ENCODE assay signal across 8 mouse cellular contexts in the genomic region with DNA sequence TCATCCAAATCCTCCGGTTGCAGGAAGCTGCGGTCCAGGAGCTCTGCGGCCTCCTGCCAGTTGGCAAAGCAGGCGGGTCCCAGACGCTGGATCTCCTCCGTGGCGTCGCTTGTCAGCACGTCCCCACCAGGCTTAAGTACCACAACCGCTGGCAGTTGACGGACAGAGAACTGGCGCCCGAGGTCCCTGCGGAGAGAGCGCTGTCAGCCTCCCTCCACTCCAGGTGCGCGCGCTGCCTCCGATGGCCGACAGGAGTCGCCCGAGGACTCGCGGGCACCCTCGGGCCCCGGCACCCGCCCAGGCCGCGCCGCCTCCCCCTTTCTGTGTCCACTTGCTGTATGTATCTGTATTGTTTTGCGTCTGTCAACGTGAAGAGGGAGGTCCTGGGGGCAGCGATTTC. TPM values are rescaled to one million over a fixed set of nuclear protein-coding genes. Genes with fewer than 3 reads are reported as not detected.
DNase-seq lines count a peak whose midpoint lies in the region; ATAC-seq and TF ChIP-seq lines count a peak whose summit lies in the region.

No protein-coding gene starts in this region.

- peak; percentile 77 for ATAC-seq in heart, postnatal 0 days (ENCODE audit: insufficient read depth, low read depth)
- peak; percentile 44 for ATAC-seq in lung, embryonic 16.5 days (ENCODE audit: low read depth)

- peak; percentile 74 for DNase-seq in CD4-positive helper T cell, adult 2 months (ENCODE audit: low read depth, low spot score)
- DNase-seq in brain, adult 2 months (ENCODE audit: low read depth, low spot score) = peak; percentile 63
- DNase-seq in forebrain, embryonic 10.5 days (ENCODE audit: extremely low spot score, low spot score) = peak; percentile 70
- DNase-seq in heart, postnatal 0 days (ENCODE audit: low spot score) = peak; percentile 57
- DNase-seq in kidney, postnatal 25 days = peak; percentile 88 to 89
- DNase-seq in thymus, adult 2 months = peak; percentile 87

- H3K4me1 ChIP-seq in forebrain, embryonic 10.5 days = peaks cover 22% of the 10 kb centered on the region
- 0 out of 2 replicates have a peak, but pooled peaks cover 8% of the 10 kb centered on the region for H3K4me1 ChIP-seq in heart, postnatal 0 days (ENCODE audit: control insufficient read depth, insufficient read depth)
- peaks cover 7% of the 10 kb centered on the region for H3K4me1 ChIP-seq in lung, embryonic 16.5 days (replicated peaks; ENCODE audit: control insufficient read depth, insufficient read depth, low read length)
- peaks cover 16% of the 10 kb centered on the region for H3K4me1 ChIP-seq in olfactory bulb, adult 2 months (ENCODE audit: control insufficient read depth, insufficient read depth, low read length)
- peaks cover 29% of the 10 kb centered on the region for H3K4me1 ChIP-seq in thymus, adult 2 months (replicated peaks; ENCODE audit: control insufficient read depth, insufficient read depth, low read length)

- H3K27me3 ChIP-seq in forebrain, embryonic 10.5 days (ENCODE audit: poor library complexity, severe bottlenecking) = peaks cover 98% of the 10 kb centered on the region
- peaks cover 48% of the 10 kb centered on the region for H3K27me3 ChIP-seq in heart, postnatal 0 days (ENCODE audit: control insufficient read depth, insufficient read depth, low read length)
- H3K27me3 ChIP-seq in lung, embryonic 16.5 days (ENCODE audit: control insufficient read depth, insufficient read depth, low read depth, low read length) = peaks cover 37% of the 10 kb centered on the region
- no peaks in the 10 kb centered on the region for H3K27me3 ChIP-seq in thymus, adult 2 months (ENCODE audit: control insufficient read depth, insufficient read depth, low read length)

- TF ChIP-seq EP300 in heart, postnatal 0 days (IDR thresholded peaks at IDR 0.05; ENCODE audit: low read depth) = no peak

- no peak for TF ChIP-seq POLR2A in olfactory bulb, adult 2 months (IDR thresholded peaks at IDR 0.05; ENCODE audit: insufficient read depth, low read depth, low read length)
- TF ChIP-seq POLR2A in thymus, adult 2 months (IDR thresholded peaks at IDR 0.05; ENCODE audit: control insufficient read depth, extremely low read depth, insufficient read depth, low read length, poor library complexity) = no peak

- no peak overlapping the region for H3K9ac ChIP-seq in heart, postnatal 0 days (replicated peaks; ENCODE audit: low read depth, low read length)
- peak overlapping the region; percentile 30 for H3K9ac ChIP-seq in lung, embryonic 16.5 days (ENCODE audit: low read length)

- H3K4me2 ChIP-seq in heart, postnatal 0 days (ENCODE audit: low read depth, low read length) = peak overlapping the region; percentile 43
- peak overlapping the region; percentile 52 for H3K4me2 ChIP-seq in lung, embryonic 16.5 days (ENCODE audit: low read depth, low read length)

- under 1% methylated on average over 33 of the region's 33 CpGs for WGBS in forebrain, embryonic 10.5 days
- WGBS in heart, postnatal 0 days = under 1% methylated on average over 33 of the region's 33 CpGs
- WGBS in lung, embryonic 16.5 days = 2% methylated on average over 33 of the region's 33 CpGs
- under 1% methylated on average over 33 of the region's 33 CpGs for WGBS in olfactory bulb, adult 2 months
- 1% methylated on average over 33 of the region's 33 CpGs for WGBS in thymus, adult 2 months

- H3K4me3 ChIP-seq in forebrain, embryonic 10.5 days = peak overlapping the region; percentile 40
- H3K4me3 ChIP-seq in heart, postnatal 0 days (ENCODE audit: low read depth, low read length) = 0 out of 2 replicates have a peak overlapping the region, but pooled peaks have one; percentile 12
- peak overlapping the region; percentile 28 for H3K4me3 ChIP-seq in lung, embryonic 16.5 days (ENCODE audit: low read length)
- peak overlapping the region; percentile 18 for H3K4me3 ChIP-seq in olfactory bulb, adult 2 months (ENCODE audit: insufficient read depth, low read depth, low read length)
- H3K4me3 ChIP-seq in thymus, adult 2 months (ENCODE audit: control insufficient read depth, insufficient read depth, low read length) = no peak overlapping the region

- TF ChIP-seq CTCF in heart, postnatal 0 days (IDR thresholded peaks at IDR 0.05; ENCODE audit: low read depth) = peak; percentile 77
- peak; percentile 74; the same call in 1 of the 2 replicates for TF ChIP-seq CTCF in olfactory bulb, adult 2 months (IDR thresholded peaks at IDR 0.05; ENCODE audit: insufficient read depth, low read depth, low read length)
- TF ChIP-seq CTCF in thymus, adult 2 months (IDR thresholded peaks at IDR 0.05; ENCODE audit: borderline replicate concordance, control insufficient read depth, extremely low read depth, insufficient read depth, low read length, poor library complexity) = peak; percentile 94

- no peaks in the 10 kb centered on the region for H3K36me3 ChIP-seq in forebrain, embryonic 10.5 days (replicated peaks)
- no peaks in the 10 kb centered on the region for H3K36me3 ChIP-seq in heart, postnatal 0 days (replicated peaks; ENCODE audit: control insufficient read depth, insufficient read depth, low read length)
- H3K36me3 ChIP-seq in lung, embryonic 16.5 days (ENCODE audit: control insufficient read depth, insufficient read depth, low read length) = no peaks in the 10 kb centered on the region
- no peaks in the 10 kb centered on the region for H3K36me3 ChIP-seq in thymus, adult 2 months (ENCODE audit: control insufficient read depth, insufficient read depth, low read length)

- peaks cover 7% of the 10 kb centered on the region; the same call in 1 of the 2 replicates for H3K9me3 ChIP-seq in forebrain, embryonic 10.5 days
- no peaks in the 10 kb centered on the region for H3K9me3 ChIP-seq in heart, postnatal 0 days (replicated peaks; ENCODE audit: control insufficient read depth, low read length)
- H3K9me3 ChIP-seq in lung, embryonic 16.5 days (ENCODE audit: control insufficient read depth, low read length) = 0 out of 2 replicates have a peak, but pooled peaks cover 2% of the 10 kb centered on the region

- 0 out of 2 replicates have a peak overlapping the region, but pooled peaks have one; percentile 26 for H3K27ac ChIP-seq in forebrain, embryonic 10.5 days
- H3K27ac ChIP-seq in heart, postnatal 0 days (ENCODE audit: low read depth) = no peak overlapping the region
- no peak overlapping the region for H3K27ac ChIP-seq in lung, embryonic 16.5 days (ENCODE audit: low read length)
- no peak overlapping the region for H3K27ac ChIP-seq in olfactory bulb, adult 2 months (ENCODE audit: insufficient read depth, low read depth, low read length)
- no peak overlapping the region for H3K27ac ChIP-seq in thymus, adult 2 months (ENCODE audit: control insufficient read depth, insufficient read depth, low read length)

RNA-seq across cellular contexts. Expression of a gene that starts 3.6 kb away (rescaled TPM):
- 0.09 TPM in 1 of 2 replicates, not detected in the other for polyA plus RNA-seq in forebrain, embryonic 10.5 days (2016; fragmentation: Nextera tagmentation; extraction: Ambion mirVana)
- total RNA-seq in heart, postnatal 0 days (2014; rRNA removed; ENCODE audit: low replicate concordance) = 0.50 TPM in 1 of 2 replicates, not detected in the other
- polyA plus RNA-seq in heart, postnatal 0 days (2015; fragmentation: Nextera tagmentation; extraction: Ambion mirVana) = 0.12 TPM in 2 replicates
- polyA plus RNA-seq in lung, embryonic 16.5 days (2015; fragmentation: Nextera tagmentation; extraction: Ambion mirVana) = 0.10 TPM in 1 of 2 replicates, not detected in the other
- not detected in 2 replicates for polyA plus RNA-seq in olfactory bulb, adult 2 months (2012; ENCODE audit: insufficient read depth, insufficient read length, low replicate concordance, missing spikeins)
- 0.05 and 0.06 TPM in 2 replicates for polyA plus RNA-seq in thymus, adult 2 months (2012; rRNA removed)

RNA-seq across cellular contexts. Expression of a gene that starts 4.1 kb away (rescaled TPM):
- polyA plus RNA-seq in forebrain, embryonic 10.5 days (2016; fragmentation: Nextera tagmentation; extraction: Ambion mirVana) = 0.17 and 0.28 TPM in 2 replicates
- 0.08 TPM in 1 of 2 replicates, not detected in the other for total RNA-seq in heart, postnatal 0 days (2014; rRNA removed; ENCODE audit: low replicate concordance)
- 0.23 and 0.37 TPM in 2 replicates for polyA plus RNA-seq in heart, postnatal 0 days (2015; fragmentation: Nextera tagmentation; extraction: Ambion mirVana)
- 4.4 and 4.5 TPM in 2 replicates for polyA plus RNA-seq in lung, embryonic 16.5 days (2015; fragmentation: Nextera tagmentation; extraction: Ambion mirVana)
- not detected in 2 replicates for polyA plus RNA-seq in olfactory bulb, adult 2 months (2012; ENCODE audit: insufficient read depth, insufficient read length, low replicate concordance, missing spikeins)
- polyA plus RNA-seq in thymus, adult 2 months (2012; rRNA removed) = 15.5 and 17.2 TPM in 2 replicates

RNA-seq across cellular contexts. Expression of a gene that starts 5.9 kb away (rescaled TPM):
- polyA plus RNA-seq in forebrain, embryonic 10.5 days (2016; fragmentation: Nextera tagmentation; extraction: Ambion mirVana) = 20.2 and 21.9 TPM in 2 replicates
- total RNA-seq in heart, postnatal 0 days (2014; rRNA removed; ENCODE audit: low replicate concordance) = 68.4 and 178 TPM in 2 replicates
- 62.1 and 68.5 TPM in 2 replicates for polyA plus RNA-seq in heart, postnatal 0 days (2015; fragmentation: Nextera tagmentation; extraction: Ambion mirVana)
- polyA plus RNA-seq in lung, embryonic 16.5 days (2015; fragmentation: Nextera tagmentation; extraction: Ambion mirVana) = 38.4 and 39.5 TPM in 2 replicates
- not detected in 2 replicates for polyA plus RNA-seq in olfactory bulb, adult 2 months (2012; ENCODE audit: insufficient read depth, insufficient read length, low replicate concordance, missing spikeins)
- 174 and 176 TPM in 2 replicates for polyA plus RNA-seq in thymus, adult 2 months (2012; rRNA removed)

RNA-seq across cellular contexts. Expression of a gene that starts 20.0 kb away (rescaled TPM):
- polyA plus RNA-seq in forebrain, embryonic 10.5 days (2016; fragmentation: Nextera tagmentation; extraction: Ambion mirVana) = 65.9 and 66.0 TPM in 2 replicates
- total RNA-seq in heart, postnatal 0 days (2014; rRNA removed; ENCODE audit: low replicate concordance) = 47.6 and 61.5 TPM in 2 replicates
- polyA plus RNA-seq in heart, postnatal 0 days (2015; fragmentation: Nextera tagmentation; extraction: Ambion mirVana) = 54.4 and 55.3 TPM in 2 replicates
- 96.3 and 99.5 TPM in 2 replicates for polyA plus RNA-seq in lung, embryonic 16.5 days (2015; fragmentation: Nextera tagmentation; extraction: Ambion mirVana)
- polyA plus RNA-seq in olfactory bulb, adult 2 months (2012; ENCODE audit: insufficient read depth, insufficient read length, low replicate concordance, missing spikeins) = not detected in 2 replicates
- polyA plus RNA-seq in thymus, adult 2 months (2012; rRNA removed) = 166 and 182 TPM in 2 replicates

RNA-seq across cellular contexts. Expression of a gene that starts 25.5 kb away (rescaled TPM):
- polyA plus RNA-seq in forebrain, embryonic 10.5 days (2016; fragmentation: Nextera tagmentation; extraction: Ambion mirVana) = 6.7 and 7.4 TPM in 2 replicates
- total RNA-seq in heart, postnatal 0 days (2014; rRNA removed; ENCODE audit: low replicate concordance) = 101 and 109 TPM in 2 replicates
- polyA plus RNA-seq in heart, postnatal 0 days (2015; fragmentation: Nextera tagmentation; extraction: Ambion mirVana) = 42.9 and 43.3 TPM in 2 replicates
- polyA plus RNA-seq in lung, embryonic 16.5 days (2015; fragmentation: Nextera tagmentation; extraction: Ambion mirVana) = 50.4 and 51.1 TPM in 2 replicates
- polyA plus RNA-seq in olfactory bulb, adult 2 months (2012; ENCODE audit: insufficient read depth, insufficient read length, low replicate concordance, missing spikeins) = not detected in 2 replicates
- polyA plus RNA-seq in thymus, adult 2 months (2012; rRNA removed) = 457 and 474 TPM in 2 replicates
